Comparison of ENCODE assay signal across 12 mouse cellular contexts in genomic region chr5:75084871-75085520, GRCm38 (mm10). TPM values are rescaled to one million over a fixed set of nuclear protein-coding genes. Genes with fewer than 3 reads are reported as not detected.
A peak's percentile ranks its signal among the peaks of the same experiment; 100 is the strongest.
DNase-seq lines count a peak whose midpoint lies in the region; ATAC-seq and TF ChIP-seq lines count a peak whose summit lies in the region.
"Had no signal": no experiment of that assay in that cellular context is flagged by ENCODE, and none has a peak within 500 bp of the region (broad histone marks: within the 10 kb centered on the region; RNA-seq: fewer than 3 reads in every experiment).

No protein-coding gene starts in this region.

- H3K4me1 ChIP-seq in kidney, embryonic 15.5 days = peaks cover 24% of the 10 kb centered on the region
- no peaks in the 10 kb centered on the region for H3K4me1 ChIP-seq in kidney, adult 2 months (ENCODE audit: control insufficient read depth, insufficient read depth, low read length)
- peaks cover 27% of the 10 kb centered on the region for H3K4me1 ChIP-seq in embryonic facial prominence, embryonic 10.5 days
- peaks cover 19% of the 10 kb centered on the region for H3K4me1 ChIP-seq in hindbrain, embryonic 13.5 days (replicated peaks)
- peaks cover 26% of the 10 kb centered on the region for H3K4me1 ChIP-seq in neural tube, embryonic 13.5 days (replicated peaks)
- H3K4me1 ChIP-seq in kidney, embryonic 14.5 days (ENCODE audit: control insufficient read depth, insufficient read depth, low read length) = 0 out of 2 replicates have a peak, but pooled peaks cover 2% of the 10 kb centered on the region

- TF ChIP-seq POLR2A in kidney, adult 2 months (IDR thresholded peaks at IDR 0.05; ENCODE audit: low read depth, low read length) = no peak

- peaks cover 94% of the 10 kb centered on the region for H3K27me3 ChIP-seq in kidney, embryonic 15.5 days
- peaks cover 3% of the 10 kb centered on the region for H3K27me3 ChIP-seq in kidney, adult 2 months (replicated peaks; ENCODE audit: control insufficient read depth, insufficient read depth, low read length)
- H3K27me3 ChIP-seq in embryonic facial prominence, embryonic 10.5 days (replicated peaks; ENCODE audit: low read depth, poor library complexity, severe bottlenecking) = peaks cover 100% of the 10 kb centered on the region
- peaks cover 95% of the 10 kb centered on the region for H3K27me3 ChIP-seq in hindbrain, embryonic 13.5 days
- H3K27me3 ChIP-seq in neural tube, embryonic 13.5 days = peaks cover 96% of the 10 kb centered on the region
- peaks cover 84% of the 10 kb centered on the region for H3K27me3 ChIP-seq in kidney, embryonic 14.5 days (ENCODE audit: control insufficient read depth, insufficient read depth, low read length)

- no peaks in the 10 kb centered on the region for H3K36me3 ChIP-seq in kidney, embryonic 15.5 days
- no peaks in the 10 kb centered on the region for H3K36me3 ChIP-seq in kidney, adult 2 months (ENCODE audit: control insufficient read depth, insufficient read depth, low read length)
- H3K36me3 ChIP-seq in embryonic facial prominence, embryonic 10.5 days (replicated peaks) = no peaks in the 10 kb centered on the region
- no peaks in the 10 kb centered on the region for H3K36me3 ChIP-seq in hindbrain, embryonic 13.5 days
- H3K36me3 ChIP-seq in neural tube, embryonic 13.5 days = no peaks in the 10 kb centered on the region
- H3K36me3 ChIP-seq in kidney, embryonic 14.5 days (ENCODE audit: control insufficient read depth, insufficient read depth, low read length) = no peaks in the 10 kb centered on the region

- TF ChIP-seq CTCF in kidney, adult 2 months (conservative IDR thresholded peaks at IDR 0.05; ENCODE audit: insufficient read depth, insufficient read length, low read depth, low read length) = no peak

- H3K9ac ChIP-seq in kidney, embryonic 15.5 days = no peak overlapping the region
- no peak overlapping the region for H3K9ac ChIP-seq in hindbrain, embryonic 13.5 days
- H3K9ac ChIP-seq in neural tube, embryonic 13.5 days = no peak overlapping the region
- H3K9ac ChIP-seq in kidney, embryonic 14.5 days (ENCODE audit: low read depth, low read length) = no peak overlapping the region
- H3K9ac ChIP-seq: liver, embryonic 14.5 days had no signal

- DNase-seq in kidney, adult 2 months = no peak
- peak; percentile 27 for DNase-seq in embryonic facial prominence, embryonic 10.5 days (ENCODE audit: low spot score)
- DNase-seq in adrenal gland, adult 18-20 months (ENCODE audit: low spot score in 2 of 2) = no peak
- DNase-seq in urinary bladder, postnatal 36 days (ENCODE audit: low spot score in 2 of 2) = no peak
- DNase-seq: kidney, postnatal 10 days had no signal

- no peaks in the 10 kb centered on the region for H3K9me3 ChIP-seq in kidney, embryonic 15.5 days (replicated peaks)
- no peaks in the 10 kb centered on the region for H3K9me3 ChIP-seq in embryonic facial prominence, embryonic 10.5 days
- H3K9me3 ChIP-seq in hindbrain, embryonic 13.5 days = no peaks in the 10 kb centered on the region
- H3K9me3 ChIP-seq in neural tube, embryonic 13.5 days = no peaks in the 10 kb centered on the region
- no peaks in the 10 kb centered on the region for H3K9me3 ChIP-seq in kidney, embryonic 14.5 days (ENCODE audit: control insufficient read depth, low read length)

- H3K4me2 ChIP-seq in kidney, embryonic 15.5 days = peak overlapping the region; percentile 4; the same call in 1 of the 2 replicates
- H3K4me2 ChIP-seq in hindbrain, embryonic 13.5 days = peak overlapping the region; percentile 27
- peak overlapping the region; percentile 33 for H3K4me2 ChIP-seq in neural tube, embryonic 13.5 days
- H3K4me2 ChIP-seq in kidney, embryonic 14.5 days (replicated peaks; ENCODE audit: low read depth, low read length) = no peak overlapping the region

- ATAC-seq in kidney, embryonic 15.5 days (replicated peaks; ENCODE audit: low FRiP score) = no peak
- ATAC-seq in hindbrain, embryonic 13.5 days (ENCODE audit: low FRiP score) = peak; percentile 46; the same call in 1 of the 2 replicates
- peak; percentile 44 for ATAC-seq in neural tube, embryonic 13.5 days (ENCODE audit: low read depth)
- no peak for ATAC-seq in kidney, embryonic 14.5 days (ENCODE audit: low FRiP score, low TSS enrichment)

- no peak overlapping the region for H3K27ac ChIP-seq in kidney, embryonic 15.5 days
- no peak overlapping the region for H3K27ac ChIP-seq in kidney, adult 2 months (ENCODE audit: insufficient read depth, low read depth, low read length)
- H3K27ac ChIP-seq in embryonic facial prominence, embryonic 10.5 days (replicated peaks) = no peak overlapping the region; the same call in 1 of the 2 replicates
- no peak overlapping the region for H3K27ac ChIP-seq in hindbrain, embryonic 13.5 days
- H3K27ac ChIP-seq in neural tube, embryonic 13.5 days (replicated peaks) = no peak overlapping the region
- H3K27ac ChIP-seq in kidney, embryonic 14.5 days (ENCODE audit: low read depth, low read length) = no peak overlapping the region
- H3K27ac ChIP-seq: liver, embryonic 14.5 days had no signal

- no peak overlapping the region for H3K4me3 ChIP-seq in kidney, embryonic 15.5 days (replicated peaks)
- no peak overlapping the region for H3K4me3 ChIP-seq in kidney, adult 2 months (ENCODE audit: insufficient read depth, low read depth, low read length)
- peak overlapping the region; percentile 35; the same call in 1 of the 2 replicates for H3K4me3 ChIP-seq in embryonic facial prominence, embryonic 10.5 days
- no peak overlapping the region for H3K4me3 ChIP-seq in hindbrain, embryonic 13.5 days
- H3K4me3 ChIP-seq in neural tube, embryonic 13.5 days = no peak overlapping the region
- H3K4me3 ChIP-seq in kidney, embryonic 14.5 days (ENCODE audit: low read length) = no peak overlapping the region; the same call in 1 of the 2 replicates

- WGBS in kidney, embryonic 15.5 days = 2% methylated on average over 25 of the region's 25 CpGs
- 7% methylated on average over 25 of the region's 25 CpGs for WGBS in kidney, adult 2 months
- under 1% methylated on average over 25 of the region's 25 CpGs for whole genome bisulfite sequencing in embryonic facial prominence, embryonic 10.5 days
- under 1% methylated on average over 25 of the region's 25 CpGs for WGBS in hindbrain, embryonic 13.5 days
- under 1% methylated on average over 25 of the region's 25 CpGs for WGBS in neural tube, embryonic 13.5 days
- 1% methylated on average over 25 of the region's 25 CpGs for WGBS in kidney, embryonic 14.5 days

RNA-seq across cellular contexts. Expression of gene Gsx2, which starts 9.6 kb away (rescaled TPM):
- not detected in 2 replicates for polyA plus RNA-seq in kidney, embryonic 15.5 days (2015; fragmentation: Nextera tagmentation; extraction: Ambion mirVana)
- polyA plus RNA-seq in kidney, adult 2 months (2012; rRNA removed) = not detected in 2 replicates
- polyA plus RNA-seq in embryonic facial prominence, embryonic 10.5 days (2016; fragmentation: Nextera tagmentation; extraction: Ambion mirVana) = 0.84 and 1.3 TPM in 2 replicates
- polyA plus RNA-seq in hindbrain, embryonic 13.5 days (2015; fragmentation: Nextera tagmentation; extraction: Ambion mirVana) = 1.1 and 1.2 TPM in 2 replicates
- 1.2 and 1.7 TPM in 2 replicates for polyA plus RNA-seq in neural tube, embryonic 13.5 days (2015; fragmentation: Nextera tagmentation; extraction: Ambion mirVana)
- not detected for total RNA-seq in adrenal gland, adult 18-20 months (2021)
- not detected in 2 replicates for polyA plus RNA-seq in kidney, embryonic 14.5 days (2014; fragmentation: Nextera tagmentation; extraction: Ambion mirVana)
- polyA plus RNA-seq: C2C12; heart, postnatal 0 days; liver, embryonic 14.5 days had no signal

RNA-seq across cellular contexts. Expression of gene Chic2, which starts 40.4 kb away (rescaled TPM):
- 27.1 and 28.8 TPM in 2 replicates for polyA plus RNA-seq in kidney, embryonic 15.5 days (2015; fragmentation: Nextera tagmentation; extraction: Ambion mirVana)
- 4.3 and 6.1 TPM in 2 replicates for polyA plus RNA-seq in kidney, adult 2 months (2012; rRNA removed)
- 36.2 and 40.3 TPM in 2 replicates for polyA plus RNA-seq in embryonic facial prominence, embryonic 10.5 days (2016; fragmentation: Nextera tagmentation; extraction: Ambion mirVana)
- polyA plus RNA-seq in hindbrain, embryonic 13.5 days (2015; fragmentation: Nextera tagmentation; extraction: Ambion mirVana) = 34.7 and 39.0 TPM in 2 replicates
- 32.0 and 42.5 TPM in 2 replicates for polyA plus RNA-seq in neural tube, embryonic 13.5 days (2015; fragmentation: Nextera tagmentation; extraction: Ambion mirVana)
- 10 to 100 TPM; 25.2 to 25.8 TPM for total RNA-seq in adrenal gland, adult 18-20 months (2021)
- polyA plus RNA-seq in kidney, embryonic 14.5 days (2014; fragmentation: Nextera tagmentation; extraction: Ambion mirVana) = 40.4 and 51.8 TPM in 2 replicates

Comparison
In these comparisons a context has a peak if more than half of its experiments do, and no peak if none do; other contexts are left out.
1. ATAC-seq: peak in hindbrain, embryonic 13.5 days (single experiment) and neural tube, embryonic 13.5 days (single experiment); none in kidney, embryonic 15.5 days (single experiment) and kidney, embryonic 14.5 days (single experiment).